Mouse (Mus musculus) liver, embryonic 11.5 days (tissue): ENCODE measurements around the gene Lima1. TPM values are rescaled to one million over a fixed set of nuclear protein-coding genes. Genes with fewer than 3 reads are reported as not detected.
A peak's percentile ranks its signal among the peaks of the same experiment; 100 is the strongest.

ENCODE experiments used
- ATAC-seq: fragments of 200-750 bp; cut with Nextera tagmentation; replicated peaks from 2 replicates; pipeline ENCODE4 v1.8.0; 2017; ENCODE audit warnings: moderate number of reproducible peaks, mild to moderate bottlenecking, moderate TSS enrichment, moderate library complexity; ENCODE audit not compliant: low FRiP score
- DNase-seq: peaks from one replicate; pipeline ENCODE4 v3.0.0-alpha.2; 2017; ENCODE audit warnings: low spot score
- H3K27ac ChIP-seq: fragments of 300-500 bp; sonication (generic); 2 replicates; pipeline ENCODE4 v1.5.1; 2014; ENCODE audit warnings: mild to moderate bottlenecking, low read depth, low read length, control low read depth
- H3K27me3 ChIP-seq: fragments of 300-500 bp; sonication (generic); replicated peaks from 2 replicates; pipeline ENCODE4 v1.6.1; 2014; ENCODE audit warnings: low read length, mixed read lengths; ENCODE audit not compliant: control insufficient read depth, insufficient read depth
- H3K36me3 ChIP-seq: fragments of 300-500 bp; sonication (generic); 2 replicates; pipeline ENCODE4 v1.6.1; 2014; ENCODE audit warnings: mild to moderate bottlenecking, low read length, moderate library complexity, mixed read lengths; ENCODE audit not compliant: control insufficient read depth, insufficient read depth
- H3K4me1 ChIP-seq: fragments of 300-500 bp; sonication (generic); replicated peaks from 2 replicates; pipeline ENCODE4 v1.6.1; 2014; ENCODE audit warnings: low read length, mixed read lengths; ENCODE audit not compliant: control insufficient read depth, insufficient read depth
- H3K4me2 ChIP-seq: fragments of 300-500 bp; sonication (generic); 2 replicates; pipeline ENCODE4 v1.6.1; 2014; ENCODE audit warnings: mild to moderate bottlenecking, control low read depth, moderate library complexity
- H3K4me3 ChIP-seq: fragments of 300-500 bp; sonication (generic); 2 replicates; pipeline ENCODE4 v1.5.1; 2014; ENCODE audit warnings: low read depth, low read length, control low read depth
- H3K9ac ChIP-seq: fragments of 300-500 bp; sonication (generic); 2 replicates; pipeline ENCODE4 v1.6.1; 2014; ENCODE audit warnings: low read depth, low read length, control low read depth
- H3K9me3 ChIP-seq: fragments of 300-500 bp; sonication (generic); 2 replicates; pipeline ENCODE4 v1.6.1; 2016; ENCODE audit warnings: low read length, inconsistent platforms, mixed read lengths; ENCODE audit not compliant: control insufficient read depth
- WGBS: fragments of 180-500 bp; shearing (Covaris S2); extraction: QIAGEN DNeasy Blood & Tissue Kit; methylation state at CpG from one replicate; pipeline ENCODE4 v1.1.7; 2014; 5-methylcytosine and 5-hydroxymethylcytosine counted together
- polyA plus RNA-seq: library from polyadenylated mRNA; unstranded; fragments of >200 nt; fragmentation: Nextera tagmentation; extraction: Ambion mirVana; gene quantifications from 2 replicates; pipeline ENCODE4 v1.2.1, GENCODE M21; 2014

Gene Lima1
- polyA plus RNA-seq, 1 experiment from 2014 or later, result 19.3 TPM

- Histone ChIP-seq H3K36me3 (no peaks in the 10 kb centered on the region), H3K4me2 (no peak overlapping the region), H3K27ac (no peak overlapping the region), H3K27me3 (no peaks in the 10 kb centered on the region), H3K9me3 (no peaks in the 10 kb centered on the region), H3K4me3 (no peak overlapping the region), H3K9ac (no peak overlapping the region), H3K4me1 (no peaks in the 10 kb centered on the region)
- DNase-seq (no peak), ATAC-seq (no peak)
- 76% methylated on average over 12 of the region's 12 CpGs for WGBS
Observed at GRCm38 (mm10) chr15:99884038-99884437, 8.8 kb upstream of the Lima1 start.

- Histone ChIP-seq H3K9ac (no peak overlapping the region), H3K27ac (no peak overlapping the region), H3K27me3 (peaks cover 5% of the 10 kb centered on the region; the same call in 1 of the 2 replicates), H3K4me1 (peaks cover 2% of the 10 kb centered on the region; the same call in 1 of the 2 replicates), H3K9me3 (no peaks in the 10 kb centered on the region), H3K4me2 (no peak overlapping the region), H3K4me3 (no peak overlapping the region), H3K36me3 (no peaks in the 10 kb centered on the region)
- ATAC-seq (no peak), DNase-seq (no peak)
- WGBS, result 91% methylated on average over 5 of the region's 5 CpGs
Observed at GRCm38 (mm10) chr15:99878541-99878940, 3.3 kb upstream of the Lima1 start.

GRCm38 (mm10) chr15:99874612-99875333 is 483 bp downstream of the Lima1 start:
- WGBS, result 7% methylated on average over 30 of the region's 30 CpGs
- Histone ChIP-seq H3K9me3 (no peaks in the 10 kb centered on the region), H3K36me3 (no peaks in the 10 kb centered on the region), H3K4me2 (peak overlapping the region; percentile 97), H3K9ac (peak overlapping the region; percentile 56), H3K4me1 (peaks cover 2% of the 10 kb centered on the region; the same call in 1 of the 2 replicates), H3K27ac (no peak overlapping the region), H3K27me3 (peaks cover 5% of the 10 kb centered on the region; the same call in 1 of the 2 replicates), H3K4me3 (peak overlapping the region; percentile 74)
- DNase-seq (no peak), ATAC-seq (no peak; the same call in 1 of the 2 replicates)

GRCm38 (mm10) chr15:99872543-99872942 is 2.7 kb downstream of the Lima1 start:
- H3K27ac ChIP-seq, result no peak overlapping the region
- no peak overlapping the region for H3K4me2 ChIP-seq
- H3K9me3 ChIP-seq, result no peaks in the 10 kb centered on the region
- no peaks in the 10 kb centered on the region for H3K36me3 ChIP-seq
- ATAC-seq, result no peak
- no peak overlapping the region for H3K4me3 ChIP-seq
- no peak for DNase-seq
- H3K9ac ChIP-seq, result no peak overlapping the region
- WGBS, result 80% methylated on average over 3 of the region's 3 CpGs
- peaks cover 5% of the 10 kb centered on the region; the same call in 1 of the 2 replicates for H3K27me3 ChIP-seq
- peaks cover 2% of the 10 kb centered on the region; the same call in 1 of the 2 replicates for H3K4me1 ChIP-seq

GRCm38 (mm10) chr15:99867654-99868053 is 7.6 kb downstream of the Lima1 start:
- no peaks in the 10 kb centered on the region for H3K27me3 ChIP-seq
- ATAC-seq (no peak), DNase-seq (no peak)
- no peaks in the 10 kb centered on the region for H3K9me3 ChIP-seq
- no peak overlapping the region for H3K4me3 ChIP-seq
- WGBS, result 54% methylated on average over 4 of the region's 4 CpGs
- H3K9ac ChIP-seq, result no peak overlapping the region
- H3K4me2 ChIP-seq, result no peak overlapping the region
- no peaks in the 10 kb centered on the region for H3K36me3 ChIP-seq
- 0 out of 2 replicates have a peak, but pooled peaks cover 10% of the 10 kb centered on the region for H3K4me1 ChIP-seq
- H3K27ac ChIP-seq, result no peak overlapping the region

- Histone ChIP-seq H3K4me2 (no peak overlapping the region), H3K9me3 (no peaks in the 10 kb centered on the region), H3K36me3 (no peaks in the 10 kb centered on the region), H3K4me1 (0 out of 2 replicates have a peak, but pooled peaks cover 10% of the 10 kb centered on the region), H3K27ac (no peak overlapping the region), H3K27me3 (no peaks in the 10 kb centered on the region), H3K9ac (no peak overlapping the region), H3K4me3 (no peak overlapping the region)
- ATAC-seq (no peak), DNase-seq (no peak)
- 32% methylated on average over 15 of the region's 15 CpGs for WGBS
Observed at GRCm38 (mm10) chr15:99866450-99867221, 8.6 kb downstream of the Lima1 start.

GRCm38 (mm10) chr15:99865942-99866341 is 9.3 kb downstream of the Lima1 start:
- H3K9me3 ChIP-seq, result no peaks in the 10 kb centered on the region
- H3K27me3 ChIP-seq, result no peaks in the 10 kb centered on the region
- H3K27ac ChIP-seq, result no peak overlapping the region
- H3K4me2 ChIP-seq, result no peak overlapping the region
- no peak overlapping the region for H3K9ac ChIP-seq
- ATAC-seq (no peak), DNase-seq (no peak)
- 0 out of 2 replicates have a peak, but pooled peaks cover 10% of the 10 kb centered on the region for H3K4me1 ChIP-seq
- 40% methylated on average over 5 of the region's 5 CpGs for WGBS
- no peaks in the 10 kb centered on the region for H3K36me3 ChIP-seq
- no peak overlapping the region for H3K4me3 ChIP-seq

- Histone ChIP-seq H3K4me1 (0 out of 2 replicates have a peak, but pooled peaks cover 10% of the 10 kb centered on the region), H3K36me3 (no peaks in the 10 kb centered on the region), H3K9me3 (no peaks in the 10 kb centered on the region), H3K27me3 (no peaks in the 10 kb centered on the region), H3K9ac (no peak overlapping the region), H3K27ac (no peak overlapping the region), H3K4me2 (no peak overlapping the region), H3K4me3 (no peak overlapping the region)
- ATAC-seq, result no peak
- no peak for DNase-seq
- 81% methylated on average over 20 of the region's 20 CpGs for WGBS
Observed at GRCm38 (mm10) chr15:99865494-99865941, 9.7 kb downstream of the Lima1 start.
